Mouse (Mus musculus) heart, postnatal 0 days (tissue): ENCODE measurements around the gene Lpar3.

Source experiments
- CTCF ChIP-seq: IDR thresholded peaks from 2 replicates; pipeline ENCODE4 v1.5.1; 2016; ENCODE audit warnings: antibody characterized with exemption, control low read depth, low read depth
- EP300 ChIP-seq: IDR thresholded peaks from 2 replicates; pipeline ENCODE4 v1.6.1; 2016; ENCODE audit warnings: antibody characterized with exemption, low read depth

GRCm38 (mm10) chr3:146192507-146192906 lies 28.3 kb upstream of the Lpar3 start:
- TF ChIP-seq CTCF (no peak), EP300 (no peak)
